Mouse (Mus musculus): ENCODE results near the gene Scarf1.

DNA sequence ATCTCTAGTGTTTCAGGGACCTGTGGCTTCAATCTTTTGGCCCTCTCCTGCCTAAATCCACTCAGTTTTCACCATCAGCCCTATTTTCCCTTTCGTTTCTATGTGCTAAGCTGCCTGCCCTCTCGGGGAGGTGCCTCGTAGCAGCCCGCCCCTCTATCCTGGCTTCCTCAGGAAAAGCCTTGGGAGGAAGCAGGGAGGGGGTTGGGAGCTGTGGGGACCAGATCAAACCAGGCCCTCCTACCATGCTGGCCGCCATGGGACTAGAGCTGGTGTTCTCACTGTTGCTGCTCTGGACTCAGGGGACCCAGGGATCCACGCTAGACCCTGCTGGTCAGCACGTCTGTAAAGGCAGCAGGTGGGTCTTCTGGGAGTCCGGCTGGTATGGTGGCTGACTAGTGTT, at the start of gene Scarf1:
- TF ChIP-seq CTCF (conservative IDR thresholded peaks at IDR 0.05; ENCODE audit: insufficient read depth, insufficient read length, low read depth, low read length) (no peak), POLR2A (IDR thresholded peaks at IDR 0.05; ENCODE audit: low read depth, low read length) (no peak)

Measured in kidney, adult 2 months (tissue).